Mouse (Mus musculus) gastrocnemius, adult 8-10 months (tissue): ENCODE measurements around the gene Gm7168. TPM values are rescaled to one million over a fixed set of nuclear protein-coding genes. Genes with fewer than 3 reads are reported as not detected.
"Not testable (repeated sequence)": the region's sequence is repeated elsewhere in the genome, so short reads cannot be mapped to it uniquely, and the experiment has no call there.

Experiments used
- DNase-seq, 2 experiments: peaks; one replicate each; pipeline ENCODE4 v3.0.0; 2022; ENCODE audit warnings: low spot score in 2 of 2
- total RNA-seq, 4 experiments: library from RNA; stranded (reverse); gene quantifications; 2 replicates each; pipeline ENCODE4 v1.2.4; 2022

Gm7168 gene
- total RNA-seq, 4 experiments from 2014 or later, result not detected

DNA sequence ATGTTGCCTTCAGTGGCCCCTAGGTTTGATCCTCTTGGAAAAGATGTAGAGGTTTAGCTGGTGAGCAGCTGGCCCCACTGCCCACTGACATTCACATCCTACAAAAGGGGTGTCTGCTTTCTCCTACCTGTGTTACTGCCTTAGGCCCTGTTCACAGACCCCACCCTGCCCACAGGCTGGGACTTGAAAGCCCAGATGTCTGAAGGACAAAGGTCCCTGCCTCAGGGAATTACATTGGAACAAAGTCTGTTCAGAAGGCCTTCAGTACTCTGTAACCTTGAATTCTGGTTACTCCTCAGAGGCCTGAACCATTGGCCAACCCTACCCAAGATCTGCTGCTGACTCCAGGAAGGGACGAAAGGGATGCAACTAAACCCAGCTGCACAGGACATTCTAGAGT lies 39.5 kb downstream of the Gm7168 start:
- DNase-seq, result no peak

DNA sequence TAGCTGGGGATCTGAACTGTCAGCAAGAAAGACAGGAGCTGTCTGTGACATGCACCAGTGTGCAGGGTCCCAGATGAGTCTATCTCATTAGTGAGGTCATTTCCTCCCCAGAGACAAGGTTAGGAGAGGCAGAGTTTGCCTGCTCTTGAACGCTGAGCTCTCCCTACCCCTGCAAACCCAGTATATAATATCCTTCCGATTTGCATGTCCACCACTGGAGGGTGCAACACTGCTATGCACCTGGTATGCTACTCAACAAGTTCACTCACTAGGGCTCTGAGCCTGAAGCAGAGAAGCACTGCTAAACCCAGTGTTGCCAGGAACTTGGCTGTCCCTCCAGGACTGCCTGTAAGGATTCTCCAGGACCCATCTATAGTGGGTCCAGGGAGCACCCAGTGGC lies 45.3 kb downstream of the Gm7168 start:
- DNase-seq, result not testable (repeated sequence)

Other genes with a start within 250 kb of the Gm7168 start
- 10 to 100 TPM; 20.0 to 46.7 (median 32.8) TPM for gene Afdn, start 187.8 kb upstream of the Gm7168 start, total RNA-seq
- 1 to 10 TPM; 1.0 to 2.3 (median 1.6) TPM for gene Tcte2, start 186.5 kb upstream of the Gm7168 start, total RNA-seq
- not detected for gene Gm7356, start 55.3 kb downstream of the Gm7168 start, total RNA-seq
- gene Gm7358, start 111.2 kb downstream of the Gm7168 start, total RNA-seq, result not detected